Mouse (Mus musculus): ENCODE data around the gene Fgr.
A peak's percentile ranks its signal among the peaks of the same experiment; 100 is the strongest.
"Not testable (repeated sequence)": the region's sequence is repeated elsewhere in the genome, so short reads cannot be mapped to it uniquely, and the experiment has no call there.

The Fgr gene

DNA sequence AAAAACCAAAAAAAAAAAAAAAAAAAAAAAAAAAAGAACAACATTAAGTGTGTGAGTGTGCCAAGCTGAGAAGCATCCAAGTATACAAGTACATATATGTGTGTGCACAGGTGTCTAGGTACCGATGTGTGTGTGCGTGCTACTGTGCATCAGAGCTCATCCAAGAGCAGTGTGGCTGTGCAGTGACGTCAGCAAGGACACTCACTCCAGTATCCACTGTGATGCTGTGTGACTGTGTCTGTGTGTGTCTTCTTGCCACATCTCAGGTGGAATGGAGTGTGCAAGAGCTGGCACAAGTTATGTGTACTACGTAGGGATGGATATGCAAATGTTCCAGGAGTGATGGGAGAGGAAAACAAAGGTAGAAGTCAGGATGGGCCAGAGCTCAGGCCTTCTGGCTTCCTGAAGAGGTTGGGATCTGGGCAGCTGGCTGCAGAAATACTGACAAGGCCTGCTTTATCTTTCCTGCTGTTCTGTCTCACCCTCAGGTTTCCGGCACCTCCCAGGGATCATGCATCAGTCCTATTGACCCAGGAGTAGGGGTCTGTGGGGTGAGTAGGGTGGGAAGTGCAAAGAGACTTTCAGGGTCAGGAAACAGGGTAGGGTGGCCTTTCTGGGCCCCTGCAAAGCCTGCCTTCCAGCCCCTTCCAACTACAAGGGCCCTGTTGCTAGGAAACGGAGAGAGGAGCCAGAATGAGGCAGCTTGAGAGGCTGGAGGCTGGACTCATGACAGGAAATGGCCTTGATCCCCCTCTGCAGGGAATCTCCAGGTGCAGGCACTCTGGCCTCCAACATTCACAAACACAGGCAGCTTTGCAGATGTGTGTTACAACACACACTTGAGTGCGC, 10.0 kb downstream of the Fgr start:
- DNase-seq (ENCODE audit: low read depth, low spot score) = peak; percentile 74

DNA sequence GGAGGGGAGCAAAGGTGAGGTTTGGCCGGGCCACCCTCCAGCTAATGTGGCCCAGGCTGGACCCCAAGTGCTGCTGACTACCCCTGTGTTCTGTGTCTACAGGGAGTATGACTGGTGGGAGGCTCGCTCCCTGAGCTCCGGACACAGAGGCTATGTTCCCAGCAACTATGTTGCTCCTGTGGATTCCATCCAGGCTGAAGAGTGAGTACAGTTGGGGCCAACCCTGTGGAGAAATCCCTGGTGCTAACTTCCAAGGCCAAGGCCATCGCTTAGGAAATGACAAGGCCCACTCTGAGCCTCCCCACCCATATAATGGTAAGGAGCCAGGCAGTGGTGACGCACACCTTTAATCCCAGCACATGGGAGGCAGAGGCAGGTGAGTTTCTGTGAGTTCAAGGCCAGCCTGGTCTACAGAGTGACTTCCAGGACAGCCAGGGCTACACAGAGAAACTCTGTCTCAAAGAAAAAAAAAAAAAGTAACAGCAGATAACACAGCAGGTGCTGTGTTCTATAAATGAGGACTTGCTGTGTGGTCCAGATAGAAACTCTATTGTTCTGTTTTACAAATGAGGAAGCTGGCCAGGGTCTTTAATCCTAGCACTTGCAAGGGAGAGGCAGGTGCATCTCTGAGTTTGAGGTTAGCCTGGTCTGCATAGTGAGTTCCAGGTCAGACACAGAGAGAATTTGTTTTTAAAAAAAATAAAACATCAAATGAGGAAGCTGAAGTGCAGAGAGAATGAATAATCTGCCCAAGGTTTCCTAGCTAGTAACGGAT, 14.9 kb downstream of the Fgr start:
- DNase-seq (ENCODE audit: low read depth, low spot score) = no peak

DNA sequence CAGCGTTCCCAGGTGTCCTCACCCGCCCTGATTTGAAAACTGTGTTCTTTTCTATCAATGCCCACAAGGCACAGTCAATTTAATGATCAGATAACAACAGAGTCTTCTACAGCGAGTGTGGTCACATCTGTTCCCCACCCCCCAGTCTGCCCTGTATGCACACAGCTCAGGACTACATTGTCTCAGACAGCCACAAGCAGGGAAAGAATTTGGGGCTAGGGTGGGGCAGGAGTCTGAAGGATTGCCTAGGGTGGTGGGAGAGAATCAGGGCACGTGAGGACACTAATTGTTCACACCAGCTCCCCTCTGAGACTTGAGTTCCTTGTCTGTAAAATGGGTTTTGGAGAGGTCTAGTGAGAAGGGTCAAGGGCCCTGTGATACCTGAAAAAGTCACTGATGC, 19.7 kb downstream of the Fgr start:
- DNase-seq (ENCODE audit: low read depth, low spot score) = no peak

DNA sequence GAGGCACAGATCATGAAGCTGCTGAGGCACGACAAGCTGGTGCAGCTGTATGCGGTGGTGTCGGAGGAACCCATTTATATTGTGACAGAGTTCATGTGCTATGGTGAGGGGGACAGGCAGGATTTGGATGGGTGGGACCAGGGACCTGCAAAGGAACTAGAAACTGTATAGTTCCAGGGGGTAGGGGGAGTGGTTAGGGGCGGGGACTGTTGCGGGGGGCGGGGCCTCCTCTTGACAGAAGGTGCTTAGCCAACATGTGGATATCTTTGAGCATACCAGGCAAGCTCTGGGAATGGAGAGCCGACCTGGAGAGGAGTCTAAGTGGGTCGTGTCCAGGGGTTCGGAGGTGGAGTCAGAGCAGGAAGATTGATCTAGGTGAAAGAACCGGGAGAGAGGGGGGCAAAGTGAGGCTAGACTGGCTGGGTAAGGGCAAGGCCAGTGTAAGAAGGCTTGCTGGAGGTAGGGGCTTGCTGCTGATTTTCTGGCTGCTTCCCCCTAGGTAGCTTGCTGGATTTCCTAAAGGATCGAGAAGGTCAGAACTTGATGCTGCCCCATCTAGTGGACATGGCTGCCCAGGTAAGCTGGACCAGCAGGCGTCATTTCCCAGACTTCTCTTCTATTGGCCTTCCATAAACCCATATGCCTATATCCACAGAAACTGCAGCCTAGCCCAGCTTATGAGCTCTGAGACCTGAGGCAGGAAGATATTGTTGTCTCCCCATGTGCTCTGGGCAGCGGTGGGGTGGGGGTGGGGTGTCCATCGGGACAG, 23.8 kb downstream of the Fgr start:
- no peak for DNase-seq (ENCODE audit: low read depth, low spot score)

DNA sequence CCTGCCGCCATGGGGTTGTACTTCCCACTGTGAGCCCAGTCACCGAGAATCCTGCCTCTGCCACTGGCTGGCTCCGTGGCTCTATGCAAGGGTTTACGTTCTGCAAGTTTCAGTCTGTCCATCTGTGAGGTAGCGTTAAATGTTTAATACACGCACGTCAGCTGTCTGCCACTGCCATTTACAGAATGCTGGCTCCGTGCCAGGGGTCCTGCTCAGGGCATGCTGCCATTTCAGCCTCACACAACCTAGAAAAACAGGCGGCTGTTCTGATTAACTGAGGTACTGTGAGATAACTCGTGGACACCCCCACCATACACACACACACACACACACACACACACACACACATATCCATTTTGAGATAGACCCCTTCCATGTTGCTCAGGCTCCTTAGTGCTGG, 29.0 kb downstream of the Fgr start:
- DNase-seq (ENCODE audit: low read depth, low spot score) = no peak

DNA sequence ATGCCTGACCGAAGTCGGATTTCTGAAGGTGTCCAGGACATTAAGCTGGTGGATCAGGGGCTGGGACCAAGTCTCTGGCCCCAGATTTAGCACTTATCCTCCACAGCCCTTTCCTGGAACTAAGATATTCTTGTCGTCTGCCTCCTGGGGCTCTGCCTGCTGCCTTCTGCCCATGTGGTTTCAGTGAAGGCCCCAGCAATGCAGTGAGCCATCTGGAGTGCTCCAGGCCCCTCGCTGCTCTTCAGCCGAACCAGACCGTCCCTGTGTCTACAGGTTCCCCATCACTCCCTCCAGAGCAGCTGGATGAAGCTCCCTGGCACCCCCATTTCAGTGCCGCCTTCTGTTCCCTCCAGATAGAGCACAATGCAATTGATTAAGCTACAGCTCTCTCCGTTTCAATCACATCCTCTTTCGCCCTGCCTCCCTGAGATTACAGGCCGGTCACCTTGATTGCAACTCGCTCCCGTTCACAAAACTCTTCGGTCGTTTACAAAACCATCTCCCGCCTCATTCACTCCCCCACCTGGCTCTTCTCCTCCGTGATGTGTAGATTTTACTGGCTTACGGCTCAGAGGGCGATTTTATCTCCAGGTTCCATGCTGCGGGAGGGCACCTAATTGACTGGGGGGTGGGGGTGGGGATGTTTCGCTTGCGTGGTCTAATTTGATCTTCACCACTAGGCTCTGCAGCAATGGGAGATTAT, 29.6 kb downstream of the Fgr start:
- DNase-seq (ENCODE audit: low read depth, low spot score) = no peak

DNA sequence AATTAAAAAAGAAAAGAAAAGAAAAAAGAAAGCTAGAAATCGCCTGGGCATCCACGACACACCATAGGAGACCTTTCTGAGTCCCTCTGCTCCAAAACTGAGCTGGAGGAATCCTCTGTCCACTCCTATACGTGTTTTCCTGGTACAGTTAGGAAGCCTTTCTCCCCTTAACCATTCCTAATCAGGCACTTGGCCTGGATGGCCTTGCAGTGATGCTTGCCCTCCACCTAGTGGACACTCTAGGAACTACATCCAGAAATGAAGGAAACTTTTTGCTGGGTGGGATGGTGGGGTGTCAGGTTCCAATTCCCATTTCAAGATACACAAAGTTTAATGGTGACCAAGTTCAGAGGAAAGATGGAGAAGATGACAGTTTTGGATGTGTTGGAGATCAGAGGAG, 31.3 kb downstream of the Fgr start:
- peak; percentile 87 for DNase-seq (ENCODE audit: low read depth, low spot score)

DNA sequence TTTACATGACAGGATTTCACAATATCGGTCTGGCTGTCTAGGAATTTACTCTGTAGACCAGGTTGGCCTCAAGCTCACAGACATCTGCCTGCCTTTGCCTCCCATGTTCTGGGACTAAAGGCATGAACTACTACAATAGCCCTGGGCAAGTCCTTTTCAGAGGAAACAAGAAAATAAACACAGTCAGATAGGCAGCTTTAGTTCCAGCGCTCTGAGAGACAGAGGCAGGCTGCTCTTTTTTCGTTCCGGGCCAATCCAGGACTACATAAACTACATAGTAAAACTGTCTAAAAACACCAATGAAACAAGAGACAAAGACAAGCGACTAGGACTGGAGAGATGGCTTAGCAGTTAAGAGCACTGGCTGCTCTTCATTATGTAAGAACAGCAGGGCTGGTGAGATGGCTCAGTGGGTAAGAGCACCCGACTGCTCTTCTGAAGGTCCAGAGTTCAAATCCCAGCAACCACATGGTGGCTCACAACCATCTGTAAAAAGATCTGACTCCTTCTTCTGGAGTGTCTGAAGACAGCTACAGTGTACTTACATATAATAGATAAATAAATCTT, 32.1 kb downstream of the Fgr start:
- DNase-seq (ENCODE audit: low read depth, low spot score) = not testable (repeated sequence)

DNA sequence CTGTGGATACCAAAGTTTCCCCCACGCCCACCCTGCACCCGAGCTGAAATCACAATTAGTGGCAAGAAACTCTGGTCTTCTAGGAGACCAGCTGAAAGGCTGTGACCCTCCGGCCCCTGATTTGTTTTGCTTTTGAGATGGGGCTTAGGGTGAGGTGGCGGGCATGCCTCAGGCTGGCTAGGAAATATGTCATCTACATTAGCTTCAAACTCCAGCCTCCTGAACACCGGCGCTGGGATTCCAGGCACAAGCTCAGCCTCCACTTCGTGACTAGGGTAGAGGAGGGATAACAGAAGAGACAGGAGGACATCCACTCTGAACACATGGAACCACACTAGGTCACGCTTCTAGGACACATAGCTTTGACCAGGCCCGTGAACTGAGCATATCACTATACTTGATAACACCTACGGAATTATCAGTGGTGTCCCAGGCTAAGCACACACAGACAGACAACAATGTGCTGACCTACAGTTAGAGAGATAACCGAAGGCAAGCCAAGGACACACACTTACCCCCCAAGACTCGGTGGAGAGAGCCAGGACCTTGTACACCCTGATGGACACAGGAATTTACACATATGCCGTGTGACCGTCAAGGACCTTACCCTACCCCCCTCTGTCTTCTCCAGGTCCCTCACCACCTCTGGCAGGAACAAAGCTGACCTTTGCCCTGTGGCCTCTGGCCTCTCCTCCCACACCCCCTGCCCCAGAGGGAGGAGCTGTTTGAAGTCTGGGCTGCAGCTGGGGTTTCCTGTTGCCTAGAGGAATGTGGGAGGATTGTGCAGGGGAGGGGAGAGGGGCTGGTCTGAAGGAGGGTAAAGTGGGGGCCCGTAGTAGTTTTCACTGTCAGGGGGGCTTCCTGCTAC, 33.9 kb downstream of the Fgr start:
- no peak for DNase-seq (ENCODE audit: low read depth, low spot score)

DNA sequence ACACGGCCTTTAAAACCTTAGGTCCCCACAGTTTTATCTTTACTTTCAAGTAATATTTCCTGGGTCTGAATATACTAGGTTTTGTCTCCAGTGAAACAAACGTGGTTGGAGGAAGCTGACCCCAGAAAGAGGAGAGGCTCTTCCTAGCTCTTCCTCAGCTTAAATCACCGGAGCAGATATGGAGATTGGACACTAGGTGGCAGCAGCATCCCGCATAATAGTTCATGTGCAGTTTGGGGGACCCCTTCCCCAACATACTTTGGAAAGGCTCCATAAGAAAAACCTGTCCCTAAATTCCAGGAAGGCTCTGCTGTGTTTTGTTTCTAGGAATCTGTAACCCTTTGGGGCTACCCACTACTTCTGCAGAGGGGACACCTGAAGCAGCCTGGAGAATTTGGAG, 35.2 kb downstream of the Fgr start:
- DNase-seq (ENCODE audit: low read depth, low spot score) = peak; percentile 79

DNA sequence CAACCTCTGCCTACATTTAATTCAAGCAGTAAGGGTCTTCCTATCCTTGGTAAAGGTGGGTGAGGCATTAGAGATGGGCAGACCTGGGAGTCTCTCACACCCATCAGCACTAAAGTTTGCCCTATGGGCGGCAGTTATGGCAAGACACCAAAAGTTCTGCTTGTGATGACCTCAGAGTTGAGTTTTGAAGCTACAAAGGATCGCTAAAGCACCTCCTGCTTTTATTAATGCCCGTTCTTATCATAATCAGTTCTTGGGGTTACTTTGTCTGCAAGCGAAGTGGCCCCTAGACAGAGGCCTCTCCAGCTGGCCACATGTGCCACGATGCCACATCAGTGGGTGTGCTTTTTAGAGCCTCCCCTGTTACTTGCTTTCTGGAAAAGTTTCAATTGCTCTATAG, 35.8 kb downstream of the Fgr start:
- no peak for DNase-seq (ENCODE audit: low read depth, low spot score)

DNA sequence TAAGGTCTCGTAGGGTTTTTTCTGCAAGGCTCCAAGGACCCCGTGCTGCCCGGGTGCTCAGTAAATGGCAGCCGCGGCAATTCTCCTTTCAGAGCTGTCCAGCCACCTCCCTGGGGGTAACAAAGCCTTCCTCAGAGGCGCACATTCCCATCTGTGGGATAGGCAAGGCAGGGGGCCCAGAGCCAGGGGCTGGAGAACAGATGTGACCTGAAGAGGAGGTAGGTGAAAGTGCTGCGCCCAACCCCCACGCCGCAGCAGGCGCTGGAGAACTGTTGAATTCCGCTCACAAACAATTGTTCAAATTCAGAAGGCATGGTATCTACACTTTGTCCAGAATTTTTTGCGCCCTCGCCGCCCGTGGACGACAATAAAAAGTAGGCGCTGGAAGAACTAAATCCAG, 36.7 kb downstream of the Fgr start:
- no peak for DNase-seq (ENCODE audit: low read depth, low spot score)

DNA sequence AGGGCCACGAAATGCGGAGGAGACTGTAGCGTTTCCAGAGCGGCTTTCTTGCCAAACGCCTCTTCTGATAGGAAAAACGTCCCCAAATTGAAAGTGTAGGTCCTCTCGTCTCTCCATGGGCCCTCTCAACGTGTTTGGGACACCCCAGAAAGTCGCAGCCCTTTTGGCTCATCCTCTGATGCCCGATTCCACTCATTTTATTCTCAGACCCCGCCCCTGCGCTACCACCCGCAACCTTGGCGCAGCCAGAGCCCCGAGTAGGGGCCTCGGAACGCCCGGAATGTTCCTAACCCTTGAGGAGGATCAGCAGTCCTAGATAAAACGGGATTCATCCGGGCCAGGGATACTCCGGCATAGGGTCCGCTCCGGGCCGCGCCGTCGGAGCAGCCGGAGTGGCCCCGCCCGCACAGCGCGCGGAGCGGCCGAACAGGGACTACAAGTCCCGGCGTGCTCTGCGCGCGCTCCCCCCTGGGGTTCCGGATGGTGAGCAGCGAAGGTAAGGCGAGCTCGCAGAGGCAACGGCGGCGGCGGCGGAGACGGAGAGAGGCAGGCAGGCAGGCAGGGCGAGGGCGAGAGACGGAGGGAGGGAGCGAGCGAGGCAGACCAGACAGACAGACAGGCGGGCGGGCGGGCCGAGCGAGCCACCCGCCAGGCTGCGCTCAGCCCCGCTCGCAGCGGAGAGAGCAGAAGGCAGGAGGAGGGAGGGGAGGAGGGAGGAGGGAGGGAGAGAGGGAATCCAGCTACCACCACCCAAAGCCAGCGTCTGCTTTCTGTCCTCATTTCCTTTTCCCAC, 37.3 kb downstream of the Fgr start, which contains the start of gene Ahdc1:
Gene Ahdc1 (plus strand): TSS at position 233 of the 793 bp plus-strand sequence.
- DNase-seq (ENCODE audit: low read depth, low spot score) = peak; percentile 97

DNA sequence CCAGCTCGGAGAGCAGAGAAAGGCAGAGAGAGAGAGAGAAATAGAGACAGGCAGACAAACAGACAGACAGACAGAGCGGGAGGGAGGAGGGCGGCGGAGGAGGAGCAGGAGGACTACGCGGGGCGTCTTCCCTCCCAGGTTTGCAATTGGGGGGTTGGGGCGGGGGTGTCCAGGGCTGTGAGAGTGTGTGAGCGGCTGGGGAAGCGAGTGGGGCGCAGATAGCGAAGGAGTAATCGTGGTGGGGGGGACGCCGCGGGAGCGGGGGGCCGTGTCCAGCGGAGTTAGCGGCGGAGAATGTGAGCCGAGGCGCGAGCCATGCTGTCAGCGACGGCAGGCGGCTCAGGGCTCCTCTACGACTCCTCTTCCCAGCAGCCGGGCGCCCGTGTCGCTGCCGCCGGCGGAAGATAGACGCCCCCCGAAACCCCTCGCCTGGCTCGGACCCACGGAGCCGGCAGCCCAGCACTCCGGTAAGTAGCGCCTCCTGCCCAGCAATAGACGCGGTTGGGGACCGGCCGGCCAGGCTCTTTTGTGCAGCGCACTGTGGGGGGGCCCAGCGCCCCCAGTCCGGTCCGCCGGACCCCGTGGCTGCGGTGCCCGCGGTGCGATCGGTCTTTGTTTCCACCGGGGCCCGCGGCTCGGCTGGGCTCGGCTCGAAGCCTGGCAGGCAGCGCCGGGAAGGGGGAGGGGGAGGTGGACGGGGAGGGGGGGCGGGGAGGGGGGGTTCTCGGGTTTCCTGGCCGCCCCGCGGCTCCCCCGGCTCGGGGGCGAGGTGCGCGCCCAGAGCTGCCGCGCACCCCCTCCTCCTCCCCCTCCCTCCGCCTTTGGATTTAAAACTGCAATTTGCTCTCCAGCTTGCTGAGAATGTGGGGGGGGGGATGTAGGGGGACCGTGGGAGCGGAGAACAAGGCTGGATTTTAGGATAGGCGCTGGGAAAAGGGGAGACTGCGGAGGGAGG, 38.2 kb downstream of the Fgr start:
- no peak for DNase-seq (ENCODE audit: low read depth, low spot score)

DNA sequence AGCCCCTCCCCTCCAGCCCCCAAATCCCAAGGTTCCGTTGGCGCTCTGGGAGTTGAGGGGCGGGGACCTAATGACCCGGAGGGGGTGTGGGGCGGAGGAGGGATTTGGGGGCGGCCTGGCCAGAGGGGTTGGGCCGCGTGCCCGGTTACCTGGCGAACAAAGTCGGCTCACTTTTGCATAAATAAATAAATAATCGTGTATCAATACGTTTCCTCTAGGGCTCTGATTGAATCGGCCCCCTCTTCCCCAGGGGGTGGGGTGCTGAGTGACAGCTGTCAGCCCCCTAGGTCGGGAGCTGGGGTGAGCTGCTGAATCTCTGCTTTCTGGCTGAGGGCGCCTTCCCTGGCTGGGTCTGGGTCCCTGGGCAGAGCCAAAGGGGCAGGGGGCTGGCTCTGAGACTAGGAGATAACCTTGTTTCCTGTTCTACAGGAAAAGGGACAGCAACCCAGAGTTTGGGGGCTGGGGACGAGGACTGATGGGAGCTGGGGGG, 38.9 kb downstream of the Fgr start:
- no peak for DNase-seq (ENCODE audit: low read depth, low spot score)

DNA sequence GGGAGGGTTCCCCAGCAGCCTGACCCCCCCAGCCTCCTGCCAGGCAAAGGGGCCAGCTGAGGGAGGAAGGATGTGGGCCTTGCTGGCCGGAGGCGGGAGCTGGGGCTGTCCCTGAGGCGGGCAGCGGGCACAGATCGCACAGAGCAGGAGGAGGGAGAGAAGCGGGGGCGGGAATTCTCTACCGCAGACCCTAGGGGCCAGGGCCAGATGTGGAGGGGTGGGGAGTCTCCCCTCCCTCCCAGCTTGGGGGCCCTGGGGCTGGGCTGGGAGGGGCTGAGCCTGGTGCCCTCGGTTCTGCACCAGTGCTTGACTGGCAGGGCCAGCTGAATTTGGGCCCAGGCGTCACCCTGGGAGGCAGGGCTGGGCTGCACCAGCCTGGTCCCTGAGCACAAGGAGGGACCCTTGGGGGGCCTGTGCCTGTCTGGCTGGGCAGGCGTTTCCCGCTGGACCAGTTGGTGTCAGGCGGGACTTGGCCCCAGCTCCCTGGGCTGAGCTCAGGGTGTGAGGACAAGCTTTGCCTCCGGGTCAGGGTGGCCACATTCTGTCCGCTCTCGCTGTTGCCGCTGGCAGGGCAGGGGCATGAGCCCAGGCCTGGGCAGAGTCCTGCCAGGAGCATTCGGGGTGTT, 39.5 kb downstream of the Fgr start:
- peak; percentile 68 for DNase-seq (ENCODE audit: low read depth, low spot score)

DNA sequence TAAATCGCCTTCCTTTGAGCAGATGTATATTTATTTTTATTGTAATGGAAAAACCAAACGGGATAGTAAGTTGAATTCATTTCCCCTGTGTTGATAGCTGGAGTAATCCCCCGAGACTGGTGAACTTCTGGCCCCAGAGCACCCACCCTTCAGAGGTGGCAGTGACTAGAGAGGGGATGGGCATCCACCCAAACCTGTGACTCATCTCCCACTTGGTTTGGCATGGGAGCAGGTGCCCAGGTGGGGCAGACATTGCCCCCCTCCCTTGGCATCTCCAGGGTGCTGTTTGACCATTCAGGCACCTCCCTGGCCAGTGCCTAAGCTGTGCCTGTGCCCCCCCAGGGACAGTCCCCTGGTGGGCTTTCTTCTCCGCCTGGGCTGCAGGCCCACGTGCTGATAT, 40.2 kb downstream of the Fgr start:
- DNase-seq (ENCODE audit: low read depth, low spot score) = peak; percentile 60

All from brain, adult 2 months (tissue).